Mouse (Mus musculus): ENCODE measurements at regions not wholly inside any gene's neighbourhood (a gene's known extent, or its start where the extent isn't known, plus 50 kb on each side); places are given as distances from the start of the nearest gene placed in this dataset.

- Histone ChIP-seq H3K4me3 (replicated peaks) (no peak overlapping the region), H3K27me3 (no peaks in the 10 kb centered on the region), H3K27ac (replicated peaks) (no peak overlapping the region), H3K4me2 (no peak overlapping the region), H3K4me1 (replicated peaks) (no peaks in the 10 kb centered on the region), H3K9me3 (replicated peaks) (no peaks in the 10 kb centered on the region), H3K36me3 (replicated peaks) (no peaks in the 10 kb centered on the region), H3K9ac (no peak overlapping the region)
- 30% methylated on average over 7 of the region's 7 CpGs for WGBS (ENCODE audit: insufficient replicate concordance)
- ATAC-seq (ENCODE audit: insufficient read depth), result no peak
Observed at GRCm38 (mm10) chr10:125725681-125726139, 240.3 kb upstream of the Lrig3 start.

GRCm38 (mm10) chr10:125726546-125726945 lies 239.4 kb upstream of the Lrig3 start:
- 57% methylated on average over 8 of the region's 8 CpGs for WGBS (ENCODE audit: insufficient replicate concordance)
- Histone ChIP-seq H3K9ac (no peak overlapping the region), H3K36me3 (replicated peaks) (no peaks in the 10 kb centered on the region), H3K9me3 (replicated peaks) (no peaks in the 10 kb centered on the region), H3K4me1 (replicated peaks) (no peaks in the 10 kb centered on the region), H3K27ac (replicated peaks) (no peak overlapping the region), H3K27me3 (no peaks in the 10 kb centered on the region), H3K4me3 (replicated peaks) (no peak overlapping the region), H3K4me2 (no peak overlapping the region)
- no peak for ATAC-seq (ENCODE audit: insufficient read depth)

- no peaks in the 10 kb centered on the region for H3K9me3 ChIP-seq (replicated peaks)
- no peak for ATAC-seq (ENCODE audit: insufficient read depth)
- H3K4me3 ChIP-seq (replicated peaks), result no peak overlapping the region
- no peak overlapping the region for H3K4me2 ChIP-seq
- H3K27ac ChIP-seq (replicated peaks), result no peak overlapping the region
- 66% methylated on average over 4 of the region's 4 CpGs for WGBS (ENCODE audit: insufficient replicate concordance)
- no peaks in the 10 kb centered on the region for H3K27me3 ChIP-seq
- H3K4me1 ChIP-seq (replicated peaks), result no peaks in the 10 kb centered on the region
- no peak overlapping the region for H3K9ac ChIP-seq
- no peaks in the 10 kb centered on the region for H3K36me3 ChIP-seq (replicated peaks)
Observed at GRCm38 (mm10) chr10:125735744-125736494, 230.0 kb upstream of the Lrig3 start.

- H3K4me2 ChIP-seq, result no peak overlapping the region
- no peaks in the 10 kb centered on the region for H3K9me3 ChIP-seq (replicated peaks)
- no peak for ATAC-seq (ENCODE audit: insufficient read depth)
- no peaks in the 10 kb centered on the region for H3K4me1 ChIP-seq (replicated peaks)
- H3K9ac ChIP-seq, result no peak overlapping the region
- no peak overlapping the region for H3K4me3 ChIP-seq (replicated peaks)
- 66% methylated on average over 6 of the region's 6 CpGs for WGBS (ENCODE audit: insufficient replicate concordance)
- H3K36me3 ChIP-seq (replicated peaks), result no peaks in the 10 kb centered on the region
- no peak overlapping the region for H3K27ac ChIP-seq (replicated peaks)
- no peaks in the 10 kb centered on the region for H3K27me3 ChIP-seq
Observed at GRCm38 (mm10) chr10:125743181-125743580, 222.8 kb upstream of the Lrig3 start.

- no peaks in the 10 kb centered on the region for H3K36me3 ChIP-seq (replicated peaks)
- no peak overlapping the region for H3K4me2 ChIP-seq
- H3K9ac ChIP-seq, result no peak overlapping the region
- WGBS (ENCODE audit: insufficient replicate concordance), result 48% methylated on average over 6 of the region's 6 CpGs
- H3K9me3 ChIP-seq (replicated peaks), result no peaks in the 10 kb centered on the region
- H3K4me3 ChIP-seq (replicated peaks), result no peak overlapping the region
- no peaks in the 10 kb centered on the region for H3K4me1 ChIP-seq (replicated peaks)
- H3K27ac ChIP-seq (replicated peaks), result no peak overlapping the region
- ATAC-seq (ENCODE audit: insufficient read depth), result no peak
- no peaks in the 10 kb centered on the region for H3K27me3 ChIP-seq
Observed at GRCm38 (mm10) chr10:125749031-125749585, 216.9 kb upstream of the Lrig3 start.

GRCm38 (mm10) chr10:125752506-125753218 lies 213.3 kb upstream of the Lrig3 start:
- H3K4me2 ChIP-seq, result no peak overlapping the region
- 62% methylated on average over 10 of the region's 10 CpGs for WGBS (ENCODE audit: insufficient replicate concordance)
- no peak overlapping the region for H3K27ac ChIP-seq (replicated peaks)
- no peaks in the 10 kb centered on the region for H3K36me3 ChIP-seq (replicated peaks)
- ATAC-seq (ENCODE audit: insufficient read depth), result no peak
- no peaks in the 10 kb centered on the region for H3K9me3 ChIP-seq (replicated peaks)
- H3K9ac ChIP-seq, result no peak overlapping the region
- no peaks in the 10 kb centered on the region for H3K4me1 ChIP-seq (replicated peaks)
- H3K27me3 ChIP-seq, result no peaks in the 10 kb centered on the region
- H3K4me3 ChIP-seq (replicated peaks), result no peak overlapping the region

- Histone ChIP-seq H3K27ac (replicated peaks) (no peak overlapping the region), H3K36me3 (replicated peaks) (no peaks in the 10 kb centered on the region), H3K9ac (no peak overlapping the region), H3K9me3 (replicated peaks) (no peaks in the 10 kb centered on the region), H3K27me3 (no peaks in the 10 kb centered on the region), H3K4me1 (replicated peaks) (no peaks in the 10 kb centered on the region), H3K4me2 (no peak overlapping the region), H3K4me3 (replicated peaks) (no peak overlapping the region)
- ATAC-seq (ENCODE audit: insufficient read depth), result no peak
- WGBS (ENCODE audit: insufficient replicate concordance), result 57% methylated on average over 3 of the region's 3 CpGs
Observed at GRCm38 (mm10) chr10:125759171-125759570, 206.8 kb upstream of the Lrig3 start.

GRCm38 (mm10) chr10:125762367-125763068 lies 203.4 kb upstream of the Lrig3 start:
- H3K9ac ChIP-seq, result no peak overlapping the region
- no peak overlapping the region for H3K4me2 ChIP-seq
- ATAC-seq (ENCODE audit: insufficient read depth), result no peak
- 63% methylated on average over 16 of the region's 16 CpGs for WGBS (ENCODE audit: insufficient replicate concordance)
- H3K36me3 ChIP-seq (replicated peaks), result no peaks in the 10 kb centered on the region
- H3K4me3 ChIP-seq (replicated peaks), result no peak overlapping the region
- H3K27ac ChIP-seq (replicated peaks), result no peak overlapping the region
- no peaks in the 10 kb centered on the region for H3K9me3 ChIP-seq (replicated peaks)
- no peaks in the 10 kb centered on the region for H3K4me1 ChIP-seq (replicated peaks)
- H3K27me3 ChIP-seq, result no peaks in the 10 kb centered on the region

- no peak for ATAC-seq (ENCODE audit: insufficient read depth)
- no peaks in the 10 kb centered on the region for H3K27me3 ChIP-seq
- no peak overlapping the region for H3K27ac ChIP-seq (replicated peaks)
- WGBS (ENCODE audit: insufficient replicate concordance), result 54% methylated on average over 10 of the region's 10 CpGs
- H3K4me2 ChIP-seq, result no peak overlapping the region
- no peaks in the 10 kb centered on the region for H3K36me3 ChIP-seq (replicated peaks)
- H3K4me3 ChIP-seq (replicated peaks), result no peak overlapping the region
- H3K4me1 ChIP-seq (replicated peaks), result no peaks in the 10 kb centered on the region
- no peak overlapping the region for H3K9ac ChIP-seq
- H3K9me3 ChIP-seq (replicated peaks), result no peaks in the 10 kb centered on the region
Observed at GRCm38 (mm10) chr10:125764402-125765102, 201.4 kb upstream of the Lrig3 start.

GRCm38 (mm10) chr10:125765103-125765820 lies 200.7 kb upstream of the Lrig3 start:
- Histone ChIP-seq H3K4me1 (replicated peaks) (no peaks in the 10 kb centered on the region), H3K27ac (replicated peaks) (no peak overlapping the region), H3K9ac (no peak overlapping the region), H3K4me2 (no peak overlapping the region), H3K9me3 (replicated peaks) (no peaks in the 10 kb centered on the region), H3K4me3 (replicated peaks) (no peak overlapping the region), H3K36me3 (replicated peaks) (no peaks in the 10 kb centered on the region), H3K27me3 (no peaks in the 10 kb centered on the region)
- no peak for ATAC-seq (ENCODE audit: insufficient read depth)
- WGBS (ENCODE audit: insufficient replicate concordance), result 68% methylated on average over 10 of the region's 10 CpGs

Measured in liver, embryonic 15.5 days (tissue).